Mouse (Mus musculus) small intestine, adult 2 months (tissue): ENCODE data around the gene Xpo4.

ENCODE experiments used
- CTCF ChIP-seq: fragments of 200-500 bp; IDR thresholded peaks from 2 replicates; pipeline ENCODE4 v1.5.1; 2012; ENCODE audit warnings: low read depth, mild to moderate bottlenecking, control low read depth, inconsistent platforms, low read length, moderate library complexity, mixed read lengths; ENCODE audit not compliant: insufficient replicate concordance, insufficient read length; ENCODE audit errors: extremely low read depth
- POLR2A ChIP-seq: fragments of 200-500 bp; IDR thresholded peaks from 2 replicates; pipeline ENCODE4 v1.6.1; 2012; ENCODE audit warnings: low read depth, mild to moderate bottlenecking, control low read depth, inconsistent platforms, low read length, moderate library complexity

DNA sequence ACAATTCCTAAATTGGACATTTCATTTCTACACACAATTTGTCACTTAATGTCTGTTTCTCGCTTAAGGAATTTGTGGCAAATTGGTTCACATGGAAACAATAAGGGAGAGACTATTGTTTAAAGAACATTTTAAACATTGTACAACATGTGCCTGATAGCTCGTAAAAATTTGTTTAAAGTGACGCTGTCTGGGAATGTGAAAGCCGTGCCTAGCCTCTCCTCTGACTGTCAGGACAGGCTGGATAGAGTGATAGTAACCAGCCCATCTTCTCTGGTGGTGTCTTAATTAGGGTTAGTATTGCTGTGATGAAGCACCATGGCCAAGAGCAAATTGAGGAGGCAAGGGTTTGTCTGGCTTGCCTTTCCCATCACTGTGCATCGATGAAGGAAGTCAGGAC is 118.2 kb downstream of the Xpo4 start:
- TF ChIP-seq CTCF (no peak), POLR2A (no peak)
